Mouse (Mus musculus): Measurements from ENCODE around the gene Fbxo22. TPM values are rescaled to one million over a fixed set of nuclear protein-coding genes. Genes with fewer than 3 reads are reported as not detected.

Fbxo22 gene
- total RNA-seq (2014; rRNA removed) (55.2 and 58.3 TPM in 2 replicates), polyA plus RNA-seq (2015; fragmentation: Nextera tagmentation; extraction: Ambion mirVana) (69.5 and 70.0 TPM in 2 replicates)

GRCm38 (mm10) chr9:55208790-55209481 lies at the start of gene Fbxo22:
Gene Fbxo22 (plus strand): TSS chr9:55208925.
- H3K27ac ChIP-seq = peak within 1 kb of the TSS; percentile 82
- peaks cover 8% of the 10 kb centered on the region; the same call in 1 of the 2 replicates for H3K36me3 ChIP-seq (ENCODE audit: insufficient read depth, low read length)
- peak within 1 kb of the TSS; percentile 82 for H3K4me2 ChIP-seq (ENCODE audit: low read depth, low read length)
- TF ChIP-seq CTCF (IDR thresholded peaks at IDR 0.05; ENCODE audit: low read depth) = peak; percentile 38
- H3K27me3 ChIP-seq (ENCODE audit: insufficient read depth, low read length) = no peaks in the 10 kb centered on the region
- H3K4me1 ChIP-seq (ENCODE audit: insufficient read depth, low read length) = peaks cover 10% of the 10 kb centered on the region
- peak within 1 kb of the TSS; percentile 89 for H3K9ac ChIP-seq (replicated peaks; ENCODE audit: low read length)
- H3K9me3 ChIP-seq (ENCODE audit: low read length) = no peaks in the 10 kb centered on the region
- ATAC-seq = peak; percentile 99
- peak within 1 kb of the TSS; percentile 91 for H3K4me3 ChIP-seq (ENCODE audit: low read length)
- DNase-seq (ENCODE audit: low spot score) = peak; percentile 94
- WGBS = under 1% methylated on average over 65 of the region's 65 CpGs

- WGBS = 94% methylated on average over 7 of the region's 7 CpGs
- TF ChIP-seq CTCF (IDR thresholded peaks at IDR 0.05; ENCODE audit: low read depth) = no peak
- no peak overlapping the region for H3K4me3 ChIP-seq (ENCODE audit: low read length)
Measured at GRCm38 (mm10) chr9:55170655-55171412, 37.9 kb upstream of the Fbxo22 start.

GRCm38 (mm10) chr9:55172195-55172685 lies 36.5 kb upstream of the Fbxo22 start:
- 93% methylated on average over 1 of the region's 1 CpGs for WGBS
- H3K4me3 ChIP-seq (ENCODE audit: low read length) = no peak overlapping the region
- H3K4me1 ChIP-seq (ENCODE audit: insufficient read depth, low read length) = no peaks in the 10 kb centered on the region
- ATAC-seq = no peak
- TF ChIP-seq CTCF (IDR thresholded peaks at IDR 0.05; ENCODE audit: low read depth) = no peak
- no peaks in the 10 kb centered on the region for H3K27me3 ChIP-seq (ENCODE audit: insufficient read depth, low read length)
- no peaks in the 10 kb centered on the region for H3K9me3 ChIP-seq (ENCODE audit: low read length)
- H3K36me3 ChIP-seq (ENCODE audit: insufficient read depth, low read length) = no peaks in the 10 kb centered on the region
- H3K27ac ChIP-seq = no peak overlapping the region
- no peak overlapping the region for H3K4me2 ChIP-seq (ENCODE audit: low read depth, low read length)
- H3K9ac ChIP-seq (replicated peaks; ENCODE audit: low read length) = no peak overlapping the region
- no peak for DNase-seq (ENCODE audit: low spot score)

More at GRCm38 (mm10) chr9:55170655-55171412, 37.9 kb upstream of the Fbxo22 start:
- Histone ChIP-seq H3K36me3 (ENCODE audit: insufficient read depth, low read length) (0 out of 2 replicates have a peak, but pooled peaks cover 3% of the 10 kb centered on the region), H3K27me3 (ENCODE audit: insufficient read depth, low read length) (no peaks in the 10 kb centered on the region), H3K9ac (replicated peaks; ENCODE audit: low read length) (no peak overlapping the region), H3K27ac (no peak overlapping the region), H3K4me1 (ENCODE audit: insufficient read depth, low read length) (no peaks in the 10 kb centered on the region), H3K9me3 (ENCODE audit: low read length) (no peaks in the 10 kb centered on the region), H3K4me2 (ENCODE audit: low read depth, low read length) (no peak overlapping the region)
- ATAC-seq = no peak
- no peak for DNase-seq (ENCODE audit: low spot score)

- H3K4me1 ChIP-seq (ENCODE audit: insufficient read depth, low read length) = no peaks in the 10 kb centered on the region
- 85% methylated on average over 2 of the region's 2 CpGs for WGBS
- ATAC-seq (no peak), DNase-seq (ENCODE audit: low spot score) (no peak)
- no peaks in the 10 kb centered on the region for H3K36me3 ChIP-seq (ENCODE audit: insufficient read depth, low read length)
- H3K4me3 ChIP-seq (ENCODE audit: low read length) = no peak overlapping the region
- H3K27me3 ChIP-seq (ENCODE audit: insufficient read depth, low read length) = no peaks in the 10 kb centered on the region
- H3K27ac ChIP-seq = no peak overlapping the region
- H3K9ac ChIP-seq (replicated peaks; ENCODE audit: low read length) = no peak overlapping the region
- no peaks in the 10 kb centered on the region for H3K9me3 ChIP-seq (ENCODE audit: low read length)
- no peak for TF ChIP-seq CTCF (IDR thresholded peaks at IDR 0.05; ENCODE audit: low read depth)
- no peak overlapping the region for H3K4me2 ChIP-seq (ENCODE audit: low read depth, low read length)
Measured at GRCm38 (mm10) chr9:55174235-55174634, 34.5 kb upstream of the Fbxo22 start.

- Histone ChIP-seq H3K4me3 (ENCODE audit: low read length) (no peak overlapping the region), H3K9me3 (ENCODE audit: low read length) (no peaks in the 10 kb centered on the region), H3K27me3 (ENCODE audit: insufficient read depth, low read length) (no peaks in the 10 kb centered on the region), H3K4me2 (ENCODE audit: low read depth, low read length) (no peak overlapping the region), H3K36me3 (ENCODE audit: insufficient read depth, low read length) (0 out of 2 replicates have a peak, but pooled peaks cover 4% of the 10 kb centered on the region), H3K4me1 (ENCODE audit: insufficient read depth, low read length) (no peaks in the 10 kb centered on the region), H3K27ac (no peak overlapping the region), H3K9ac (replicated peaks; ENCODE audit: low read length) (no peak overlapping the region)
- DNase-seq (ENCODE audit: low spot score) = no peak
- WGBS = 93% methylated on average over 3 of the region's 3 CpGs
- no peak for TF ChIP-seq CTCF (IDR thresholded peaks at IDR 0.05; ENCODE audit: low read depth)
- ATAC-seq = no peak
Measured at GRCm38 (mm10) chr9:55195876-55196275, 12.8 kb upstream of the Fbxo22 start.

GRCm38 (mm10) chr9:55198260-55198659 lies 10.5 kb upstream of the Fbxo22 start:
- H3K4me3 ChIP-seq (ENCODE audit: low read length) = no peak overlapping the region
- no peaks in the 10 kb centered on the region for H3K9me3 ChIP-seq (ENCODE audit: low read length)
- TF ChIP-seq CTCF (IDR thresholded peaks at IDR 0.05; ENCODE audit: low read depth) = no peak
- 92% methylated on average over 1 of the region's 1 CpGs for whole genome bisulfite sequencing
- DNase-seq (ENCODE audit: low spot score) (no peak), ATAC-seq (no peak)
- no peak overlapping the region for H3K4me2 ChIP-seq (ENCODE audit: low read depth, low read length)
- no peaks in the 10 kb centered on the region for H3K27me3 ChIP-seq (ENCODE audit: insufficient read depth, low read length)
- no peaks in the 10 kb centered on the region for H3K4me1 ChIP-seq (ENCODE audit: insufficient read depth, low read length)
- H3K27ac ChIP-seq = no peak overlapping the region
- H3K9ac ChIP-seq (replicated peaks; ENCODE audit: low read length) = no peak overlapping the region
- H3K36me3 ChIP-seq (ENCODE audit: insufficient read depth, low read length) = no peaks in the 10 kb centered on the region
